Mouse (Mus musculus): ENCODE measurements at regions not wholly inside any gene's neighbourhood (a gene's known extent, or its start where the extent isn't known, plus 50 kb on each side); places are given as distances from the start of the nearest gene placed in this dataset.

DNA sequence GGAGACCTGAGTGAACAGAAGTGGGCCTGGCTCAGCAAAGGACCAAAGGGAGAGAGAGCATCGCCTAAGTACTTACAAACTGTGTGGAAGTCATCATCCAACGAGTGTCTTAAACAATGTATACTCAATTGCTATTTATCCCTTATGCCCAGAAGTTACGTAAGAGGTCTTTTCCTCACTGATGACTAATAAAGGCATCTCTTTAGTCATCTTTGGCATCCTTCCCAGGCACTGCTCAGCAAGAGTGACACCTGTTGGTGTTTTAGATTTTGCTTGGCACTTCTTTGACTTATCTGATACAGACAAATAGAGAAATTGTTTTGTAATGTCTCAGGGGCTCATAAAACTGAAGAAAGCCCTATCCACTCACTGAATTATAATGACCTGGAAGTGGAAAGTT is 59.4 kb upstream of the Cenpw start:
- no peak for DNase-seq (ENCODE audit: low read depth)

DNA sequence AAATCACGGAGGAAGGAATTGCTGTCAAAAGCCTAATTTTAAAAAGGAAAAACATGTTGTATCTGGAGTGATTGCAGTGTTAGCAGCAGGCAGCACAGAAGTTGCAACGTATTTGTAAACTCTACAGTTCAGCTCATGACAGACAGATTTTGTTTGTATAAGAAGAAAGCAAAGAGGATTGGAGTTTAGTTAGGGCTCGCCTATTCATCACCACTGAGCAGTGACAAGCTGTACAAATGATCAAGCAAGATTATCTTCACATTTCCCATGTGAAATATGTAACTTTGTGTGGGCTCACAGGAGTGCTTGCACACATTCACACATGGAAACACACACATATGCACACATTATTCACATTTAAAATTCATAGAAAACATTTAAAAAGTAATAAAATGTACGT is 57.5 kb upstream of the Cenpw start:
- no peak for DNase-seq (ENCODE audit: low read depth)
